Mouse (Mus musculus): ENCODE results near the gene Rhebl1. TPM values are rescaled to one million over a fixed set of nuclear protein-coding genes. Genes with fewer than 3 reads are reported as not detected.
"Not testable (repeated sequence)": the region's sequence is repeated elsewhere in the genome, so short reads cannot be mapped to it uniquely, and the experiment has no call there.

The Rhebl1 gene
- polyA plus RNA-seq, 1 experiment: 0.24 TPM

DNA sequence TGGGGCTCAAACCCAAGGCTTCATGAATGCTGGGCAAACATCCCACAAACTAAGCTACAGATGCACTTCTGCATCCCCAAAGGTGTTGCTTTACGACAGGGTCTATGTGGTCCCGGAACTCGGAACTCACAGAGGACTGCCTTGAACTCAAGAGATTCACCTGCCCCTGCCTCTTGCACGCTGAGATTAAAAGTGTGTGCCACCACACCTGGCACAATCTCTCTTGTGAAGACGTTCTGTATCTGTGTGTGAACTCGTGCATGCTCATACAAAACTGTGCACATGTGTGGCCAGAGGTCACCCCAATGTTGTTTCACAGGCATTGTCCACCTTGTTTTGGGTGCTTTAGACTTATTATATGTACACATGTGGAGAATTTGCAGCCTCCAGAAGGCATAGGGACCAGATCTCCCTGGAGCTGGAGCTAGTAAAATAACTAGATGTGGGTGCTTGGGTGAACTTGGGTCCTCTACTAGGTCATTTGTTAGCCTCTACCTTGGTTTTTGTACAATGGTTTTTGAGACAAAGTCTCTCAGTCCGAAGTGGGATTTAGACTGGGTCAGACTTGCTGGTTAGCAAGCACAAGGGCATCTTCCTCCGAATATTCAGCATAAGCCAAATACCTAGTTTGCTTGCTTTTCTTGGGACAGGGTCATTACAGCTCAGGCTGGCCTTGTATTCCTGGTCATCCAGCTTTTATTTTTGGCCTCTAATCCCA, 35.8 kb upstream of the Rhebl1 start:
- TF ChIP-seq TAL1 (IDR thresholded peaks at IDR 0.05; ENCODE audit: low read length): no peak
- no peak for TF ChIP-seq GATA1 (IDR thresholded peaks at IDR 0.05; ENCODE audit: low read length)
- H3K9me3 ChIP-seq (ENCODE audit: control insufficient read depth, low read length): peaks cover 6% of the 10 kb centered on the region
- H3K4me3 ChIP-seq (replicated peaks): no peak overlapping the region
- no peaks in the 10 kb centered on the region; the same call in 1 of the 2 replicates for H3K27me3 ChIP-seq (ENCODE audit: control insufficient read depth)
- peaks cover 34% of the 10 kb centered on the region for H3K36me3 ChIP-seq (ENCODE audit: control insufficient read depth)
- peaks cover 32% of the 10 kb centered on the region for H3K4me1 ChIP-seq (ENCODE audit: control insufficient read depth)

DNA sequence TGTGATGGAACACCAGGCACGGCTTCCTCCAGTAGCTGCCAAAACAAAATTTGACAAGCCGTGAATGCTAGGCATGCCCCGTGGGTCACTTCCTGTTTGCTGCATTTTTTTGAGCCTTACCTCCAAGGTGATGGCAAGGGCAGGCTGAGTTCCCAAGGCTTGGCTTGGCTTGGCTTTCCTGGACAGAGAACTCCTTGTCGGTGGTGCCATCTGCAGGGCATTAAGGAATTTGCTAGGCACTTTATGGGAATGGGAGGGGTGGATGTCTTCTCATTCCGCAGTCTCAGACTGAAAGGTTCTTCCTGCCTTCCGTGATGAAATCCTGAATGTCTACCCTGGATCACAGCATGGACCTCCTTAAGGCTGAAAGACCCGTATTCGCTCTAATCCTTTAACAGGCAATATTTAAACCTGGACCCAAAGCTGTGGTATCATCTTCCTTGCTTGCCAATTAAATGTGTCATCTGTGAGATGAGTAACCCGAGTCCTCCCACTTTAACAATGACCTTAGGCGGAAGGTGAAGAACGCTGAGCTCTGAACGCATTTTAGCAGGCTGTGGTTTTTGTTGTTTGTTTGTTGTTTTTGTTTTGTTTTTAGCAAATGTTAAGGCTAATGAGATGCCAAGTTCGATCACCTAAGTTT, 34.4 kb upstream of the Rhebl1 start:
- H3K9me3 ChIP-seq (ENCODE audit: control insufficient read depth, low read length): peaks cover 6% of the 10 kb centered on the region
- peaks cover 34% of the 10 kb centered on the region for H3K36me3 ChIP-seq (ENCODE audit: control insufficient read depth)
- H3K4me1 ChIP-seq (ENCODE audit: control insufficient read depth): peaks cover 25% of the 10 kb centered on the region
- TF ChIP-seq TAL1 (IDR thresholded peaks at IDR 0.05; ENCODE audit: low read length) (no peak), GATA1 (IDR thresholded peaks at IDR 0.05; ENCODE audit: low read length) (no peak)
- H3K4me3 ChIP-seq (replicated peaks): no peak overlapping the region
- H3K27me3 ChIP-seq (ENCODE audit: control insufficient read depth): no peaks in the 10 kb centered on the region; the same call in 1 of the 2 replicates

DNA sequence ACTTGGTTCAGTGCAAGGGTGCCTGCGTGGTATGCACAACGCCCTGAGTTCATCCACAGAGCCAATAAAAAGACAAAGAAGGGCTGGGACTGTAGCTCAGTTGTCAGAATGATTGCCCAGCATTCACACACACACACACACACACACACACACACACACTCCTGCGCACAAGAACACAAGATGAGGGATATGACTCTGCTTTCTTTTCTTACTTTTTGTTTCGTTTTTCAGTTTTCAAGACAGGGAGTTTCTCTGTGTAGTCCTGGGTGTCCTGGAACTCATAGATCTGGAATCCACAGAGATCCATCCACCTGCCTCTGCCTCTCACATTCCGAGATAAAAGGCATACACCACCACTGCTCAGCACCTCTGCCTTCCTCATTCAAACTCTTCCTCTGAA, 33.2 kb upstream of the Rhebl1 start:
- Histone ChIP-seq H3K27me3 (ENCODE audit: control insufficient read depth) (no peaks in the 10 kb centered on the region; the same call in 1 of the 2 replicates), H3K4me3 (replicated peaks) (no peak overlapping the region), H3K36me3 (ENCODE audit: control insufficient read depth) (peaks cover 26% of the 10 kb centered on the region), H3K4me1 (ENCODE audit: control insufficient read depth) (peaks cover 23% of the 10 kb centered on the region), H3K9me3 (ENCODE audit: control insufficient read depth, low read length) (peaks cover 6% of the 10 kb centered on the region)
- no peak for TF ChIP-seq GATA1 (IDR thresholded peaks at IDR 0.05; ENCODE audit: low read length)
- TF ChIP-seq TAL1 (IDR thresholded peaks at IDR 0.05; ENCODE audit: low read length): no peak

DNA sequence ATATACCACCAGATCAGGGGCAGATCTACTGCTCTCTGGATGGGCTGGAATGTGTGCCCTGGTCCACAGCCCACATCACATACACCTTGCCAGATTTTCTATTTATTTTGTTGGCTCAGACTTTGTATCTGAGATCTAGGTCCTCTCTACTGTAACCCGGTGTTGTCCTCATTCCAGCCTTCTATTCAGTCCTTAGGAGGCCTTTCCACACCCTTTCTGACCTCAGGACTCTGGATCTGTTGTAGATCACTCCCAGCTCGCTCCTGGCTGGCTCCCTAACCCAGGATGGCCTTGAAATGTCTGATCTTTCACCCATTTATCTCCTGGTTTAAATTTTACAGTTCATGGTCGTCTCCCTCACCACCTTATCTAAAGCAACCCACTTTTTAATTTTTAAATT, 30.3 kb upstream of the Rhebl1 start:
- Histone ChIP-seq H3K27me3 (ENCODE audit: control insufficient read depth) (no peaks in the 10 kb centered on the region; the same call in 1 of the 2 replicates), H3K4me1 (ENCODE audit: control insufficient read depth) (peaks cover 11% of the 10 kb centered on the region), H3K4me3 (replicated peaks) (no peak overlapping the region), H3K36me3 (ENCODE audit: control insufficient read depth) (peaks cover 2% of the 10 kb centered on the region; the same call in 1 of the 2 replicates), H3K9me3 (ENCODE audit: control insufficient read depth, low read length) (peaks cover 6% of the 10 kb centered on the region)
- TF ChIP-seq TAL1 (IDR thresholded peaks at IDR 0.05; ENCODE audit: low read length): no peak
- no peak for TF ChIP-seq GATA1 (IDR thresholded peaks at IDR 0.05; ENCODE audit: low read length)

DNA sequence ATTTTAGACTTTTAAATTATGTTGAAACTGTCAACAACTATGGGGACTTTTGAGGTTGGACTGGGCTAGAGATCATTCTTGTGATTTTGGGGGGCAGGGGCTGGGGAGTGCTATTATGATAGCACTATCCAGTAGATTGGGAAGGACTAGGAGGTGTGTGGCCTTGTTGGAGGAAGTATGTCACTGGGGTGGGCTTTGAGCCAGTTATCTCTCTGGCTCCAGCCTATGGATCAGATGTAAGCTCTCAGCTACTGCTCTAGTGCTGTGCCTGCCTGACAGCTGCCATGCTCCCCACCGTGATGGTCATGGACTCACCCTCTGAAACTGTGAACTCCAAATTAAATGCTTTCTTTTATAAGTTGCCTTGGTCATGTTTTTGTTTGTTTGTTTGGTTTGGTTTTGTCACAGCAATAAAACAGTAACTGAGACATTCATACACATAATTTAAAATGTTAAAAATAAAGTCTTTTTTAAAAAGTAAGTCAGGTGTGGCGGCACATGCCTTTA, 28.7 kb upstream of the Rhebl1 start:
- Histone ChIP-seq H3K9me3 (ENCODE audit: control insufficient read depth, low read length) (peaks cover 6% of the 10 kb centered on the region), H3K4me3 (replicated peaks) (no peak overlapping the region), H3K36me3 (ENCODE audit: control insufficient read depth) (no peaks in the 10 kb centered on the region; the same call in 1 of the 2 replicates), H3K4me1 (ENCODE audit: control insufficient read depth) (peaks cover 14% of the 10 kb centered on the region), H3K27me3 (ENCODE audit: control insufficient read depth) (no peaks in the 10 kb centered on the region)
- TF ChIP-seq TAL1 (IDR thresholded peaks at IDR 0.05; ENCODE audit: low read length) (no peak), GATA1 (IDR thresholded peaks at IDR 0.05; ENCODE audit: low read length) (no peak)

DNA sequence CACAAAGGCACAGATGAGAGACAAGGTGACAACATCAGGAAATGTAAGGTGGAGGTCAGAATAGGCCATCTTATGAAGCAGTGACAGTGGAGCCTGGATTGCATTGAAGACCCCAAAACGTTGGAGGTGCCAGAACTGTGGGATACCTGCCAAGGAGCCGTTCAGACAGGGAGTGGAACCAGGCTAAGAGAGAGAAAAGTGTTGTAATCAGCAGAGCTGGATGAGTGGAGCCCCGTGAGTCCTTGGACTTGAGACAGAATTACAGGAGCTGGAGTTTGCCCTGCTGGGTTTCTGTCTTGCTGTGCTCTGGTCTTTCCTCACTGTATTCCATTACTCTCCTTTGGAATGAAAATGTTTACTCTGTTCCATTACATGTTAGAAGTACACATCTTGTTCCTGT, 28.2 kb upstream of the Rhebl1 start:
- no peaks in the 10 kb centered on the region for H3K27me3 ChIP-seq (ENCODE audit: control insufficient read depth)
- TF ChIP-seq GATA1 (IDR thresholded peaks at IDR 0.05; ENCODE audit: low read length): no peak
- no peak for TF ChIP-seq TAL1 (IDR thresholded peaks at IDR 0.05; ENCODE audit: low read length)
- H3K9me3 ChIP-seq (ENCODE audit: control insufficient read depth, low read length): peaks cover 6% of the 10 kb centered on the region
- no peak overlapping the region for H3K4me3 ChIP-seq (replicated peaks)
- peaks cover 13% of the 10 kb centered on the region for H3K4me1 ChIP-seq (ENCODE audit: control insufficient read depth)
- no peaks in the 10 kb centered on the region; the same call in 1 of the 2 replicates for H3K36me3 ChIP-seq (ENCODE audit: control insufficient read depth)

DNA sequence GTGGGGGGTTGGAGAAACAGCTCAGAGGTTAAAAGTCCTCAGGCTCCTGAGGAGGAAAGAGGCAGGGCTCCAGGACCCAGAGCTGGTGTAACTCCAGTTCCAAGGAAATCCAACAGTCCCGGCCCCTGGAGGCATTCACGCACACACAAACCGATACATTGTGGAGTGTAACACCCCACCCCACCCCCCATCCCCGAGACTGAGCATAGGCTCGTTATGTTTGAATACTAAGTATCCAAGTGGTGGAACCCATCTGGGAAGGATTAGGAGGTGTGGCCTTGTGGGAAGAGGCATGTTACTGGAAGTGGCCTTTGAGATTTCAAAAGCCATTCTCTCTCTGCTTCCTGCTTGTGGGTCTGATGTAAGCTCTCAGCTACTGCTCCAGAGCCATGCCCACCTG, 27.2 kb upstream of the Rhebl1 start:
- peaks cover 6% of the 10 kb centered on the region for H3K9me3 ChIP-seq (ENCODE audit: control insufficient read depth, low read length)
- H3K36me3 ChIP-seq (ENCODE audit: control insufficient read depth): no peaks in the 10 kb centered on the region; the same call in 1 of the 2 replicates
- TF ChIP-seq GATA1 (IDR thresholded peaks at IDR 0.05; ENCODE audit: low read length): no peak
- TF ChIP-seq TAL1 (IDR thresholded peaks at IDR 0.05; ENCODE audit: low read length): no peak
- H3K4me3 ChIP-seq (replicated peaks): no peak overlapping the region
- H3K4me1 ChIP-seq (ENCODE audit: control insufficient read depth): peaks cover 23% of the 10 kb centered on the region
- peaks cover 3% of the 10 kb centered on the region for H3K27me3 ChIP-seq (ENCODE audit: control insufficient read depth)

DNA sequence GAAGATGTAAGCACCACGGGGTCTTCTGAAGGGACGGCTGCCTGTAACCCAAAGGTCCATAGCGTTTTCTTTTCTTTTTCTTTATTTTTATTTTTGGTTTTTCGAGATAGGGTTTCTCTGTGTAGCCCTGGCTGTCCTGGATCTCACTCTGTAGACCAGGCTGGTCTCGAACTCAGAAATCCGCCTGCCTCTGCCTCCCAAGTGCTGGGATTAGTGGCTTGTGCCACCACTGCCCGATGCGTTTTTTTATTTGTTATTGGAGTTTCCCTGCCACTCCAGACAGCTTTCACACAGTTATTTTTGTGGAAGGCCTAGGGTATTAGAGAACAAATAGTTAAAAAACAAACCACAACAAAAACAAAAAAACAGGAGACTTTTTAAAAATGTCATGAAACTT, 24.2 kb upstream of the Rhebl1 start:
- H3K4me3 ChIP-seq (replicated peaks): peak overlapping the region; percentile 97
- not testable (repeated sequence) for H3K27me3 ChIP-seq (ENCODE audit: control insufficient read depth); H3K36me3 ChIP-seq (ENCODE audit: control insufficient read depth); H3K9me3 ChIP-seq (ENCODE audit: control insufficient read depth, low read length)
- H3K4me1 ChIP-seq (ENCODE audit: control insufficient read depth): peaks cover 32% of the 10 kb centered on the region
